Mouse (Mus musculus) testis, adult 2 months (tissue): ENCODE data around the gene Olfr1375.

Experiments
- CTCF ChIP-seq: fragments of 200-500 bp; IDR thresholded peaks from 2 replicates; pipeline ENCODE4 v1.5.1; 2012; ENCODE audit warnings: low read depth, mild to moderate bottlenecking, inconsistent platforms, low read length, moderate library complexity; ENCODE audit not compliant: control insufficient read depth, insufficient read depth, insufficient replicate concordance
- POLR2A ChIP-seq: fragments of 200-500 bp; IDR thresholded peaks from 2 replicates; pipeline ENCODE4 v1.6.1; 2012; ENCODE audit warnings: low read depth, mild to moderate bottlenecking, inconsistent platforms, low read length, moderate library complexity; ENCODE audit not compliant: control insufficient read depth

- TF ChIP-seq CTCF (no peak), POLR2A (no peak)
These were observed 5.3 kb downstream of the Olfr1375 start for GRCm38 (mm10) chr11:51053230-51053629.
